Mouse (Mus musculus) thymus, adult 2 months (tissue): ENCODE results near the gene Draxin. TPM values are rescaled to one million over a fixed set of nuclear protein-coding genes. Genes with fewer than 3 reads are reported as not detected.

Experiments
- DNase-seq: peaks from one replicate; pipeline ENCODE4 v3.0.0; 2021
- H3K27ac ChIP-seq: fragments of 200-500 bp; 2 replicates; pipeline ENCODE4 v1.5.1; 2012; ENCODE audit warnings: low read length, control low read depth; ENCODE audit not compliant: control insufficient read depth, insufficient read depth
- H3K27me3 ChIP-seq: fragments of 200-500 bp; 2 replicates; pipeline ENCODE4 v1.6.1; 2012; ENCODE audit warnings: mild to moderate bottlenecking, low read length, moderate library complexity, mixed read lengths; ENCODE audit not compliant: control insufficient read depth, insufficient read depth
- H3K36me3 ChIP-seq: fragments of 200-500 bp; 2 replicates; pipeline ENCODE4 v1.6.1; 2012; ENCODE audit warnings: mild to moderate bottlenecking, low read length, moderate library complexity; ENCODE audit not compliant: control insufficient read depth, insufficient read depth
- H3K4me1 ChIP-seq: fragments of 200-500 bp; replicated peaks from 2 replicates; pipeline ENCODE4 v1.6.1; 2012; ENCODE audit warnings: low read length; ENCODE audit not compliant: control insufficient read depth, insufficient read depth
- H3K4me3 ChIP-seq: fragments of 200-500 bp; 2 replicates; pipeline ENCODE4 v1.5.1; 2012; ENCODE audit warnings: mild to moderate bottlenecking, low read length, control low read depth, moderate library complexity; ENCODE audit not compliant: control insufficient read depth, insufficient read depth
- CTCF ChIP-seq: fragments of 200-500 bp; IDR thresholded peaks from 2 replicates; pipeline ENCODE4 v1.5.1; 2012; ENCODE audit warnings: mild to moderate bottlenecking, control low read depth, low read length, moderate library complexity, borderline replicate concordance; ENCODE audit not compliant: control insufficient read depth, poor library complexity, insufficient read depth; ENCODE audit errors: extremely low read depth
- POLR2A ChIP-seq: fragments of 200-500 bp; IDR thresholded peaks from 2 replicates; pipeline ENCODE4 v1.6.1; 2012; ENCODE audit warnings: mild to moderate bottlenecking, low read length, control low read depth, moderate library complexity; ENCODE audit not compliant: control insufficient read depth, poor library complexity, insufficient read depth; ENCODE audit errors: extremely low read depth
- WGBS: fragments of 180-500 bp; shearing (Covaris S2); methylation state at CpG from one replicate; pipeline ENCODE4 v1.1.7; 2018; 5-methylcytosine and 5-hydroxymethylcytosine counted together
- polyA plus RNA-seq: library from polyadenylated mRNA; depleted of rRNA; stranded (reverse); fragments of >200 nt; gene quantifications from 2 replicates; pipeline ENCODE4 v1.2.3, GENCODE M21; 2012

The Draxin gene
- polyA plus RNA-seq, 1 experiment: 0.26 TPM

GRCm38 (mm10) chr4:148130133-148130532 is 365 bp downstream of the Draxin start, which contains the start of gene Mad2l2:
Mad2l2 (plus strand) TSS chr4:148130384.
- no peak for TF ChIP-seq CTCF
- TF ChIP-seq POLR2A: no peak
- Histone ChIP-seq H3K27ac (no peak within 1 kb of the TSS), H3K4me1 (peaks cover 11% of the 10 kb centered on the region; the same call in 1 of the 2 replicates), H3K4me3 (peak within 1 kb of the TSS; percentile 37), H3K36me3 (no peaks in the 10 kb centered on the region), H3K27me3 (peaks cover 18% of the 10 kb centered on the region)
- DNase-seq: no peak
- 7% methylated on average over 18 of the region's 18 CpGs for WGBS

- TF ChIP-seq CTCF: no peak
- TF ChIP-seq POLR2A: no peak
- WGBS: 23% methylated on average over 2 of the region's 2 CpGs
- peaks cover 11% of the 10 kb centered on the region; the same call in 1 of the 2 replicates for H3K4me1 ChIP-seq
- peaks cover 18% of the 10 kb centered on the region for H3K27me3 ChIP-seq
- no peak overlapping the region for H3K27ac ChIP-seq
- H3K4me3 ChIP-seq: no peak overlapping the region
- no peak for DNase-seq
- no peaks in the 10 kb centered on the region for H3K36me3 ChIP-seq
These were observed 1.8 kb downstream of the Draxin start for GRCm38 (mm10) chr4:148128672-148129071.

- TF ChIP-seq POLR2A (no peak), CTCF (no peak)
These were observed 2.3 kb downstream of the Draxin start for GRCm38 (mm10) chr4:148128241-148128640.

GRCm38 (mm10) chr4:148122694-148123066 is 7.8 kb downstream of the Draxin start:
- DNase-seq: no peak
- 97% methylated on average over 3 of the region's 3 CpGs for WGBS
- no peak overlapping the region for H3K4me3 ChIP-seq
- H3K27me3 ChIP-seq: no peaks in the 10 kb centered on the region; the same call in 1 of the 2 replicates
- TF ChIP-seq CTCF (no peak), POLR2A (no peak)
- no peak overlapping the region for H3K27ac ChIP-seq
- no peaks in the 10 kb centered on the region for H3K36me3 ChIP-seq
- H3K4me1 ChIP-seq: peaks cover 4% of the 10 kb centered on the region

More at GRCm38 (mm10) chr4:148128241-148128640, 2.3 kb downstream of the Draxin start:
- WGBS: 71% methylated on average over 1 of the region's 1 CpGs
- H3K27ac ChIP-seq: no peak overlapping the region
- no peak for DNase-seq
- H3K4me1 ChIP-seq: peaks cover 11% of the 10 kb centered on the region; the same call in 1 of the 2 replicates
- H3K4me3 ChIP-seq: no peak overlapping the region
- peaks cover 18% of the 10 kb centered on the region for H3K27me3 ChIP-seq
- H3K36me3 ChIP-seq: no peaks in the 10 kb centered on the region

GRCm38 (mm10) chr4:148121982-148122693 is 8.4 kb downstream of the Draxin start:
- DNase-seq: no peak
- no peak overlapping the region for H3K27ac ChIP-seq
- no peaks in the 10 kb centered on the region; the same call in 1 of the 2 replicates for H3K27me3 ChIP-seq
- TF ChIP-seq POLR2A: no peak
- TF ChIP-seq CTCF: no peak
- no peak overlapping the region for H3K4me3 ChIP-seq
- no peaks in the 10 kb centered on the region for H3K36me3 ChIP-seq
- H3K4me1 ChIP-seq: peaks cover 4% of the 10 kb centered on the region
- WGBS: 61% methylated on average over 6 of the region's 6 CpGs

GRCm38 (mm10) chr4:148121362-148121761 is 9.1 kb downstream of the Draxin start:
- WGBS: 91% methylated on average over 4 of the region's 4 CpGs
- TF ChIP-seq CTCF: no peak
- TF ChIP-seq POLR2A: no peak
- Histone ChIP-seq H3K36me3 (no peaks in the 10 kb centered on the region), H3K27me3 (no peaks in the 10 kb centered on the region; the same call in 1 of the 2 replicates), H3K27ac (no peak overlapping the region), H3K4me3 (no peak overlapping the region), H3K4me1 (peaks cover 4% of the 10 kb centered on the region)
- DNase-seq: no peak
